Mouse (Mus musculus) midbrain, embryonic 13.5 days (tissue): ENCODE results near the gene Olfr1281. TPM values are rescaled to one million over a fixed set of nuclear protein-coding genes. Genes with fewer than 3 reads are reported as not detected.
"Not testable (repeated sequence)": the region's sequence is repeated elsewhere in the genome, so short reads cannot be mapped to it uniquely, and the experiment has no call there.

ENCODE experiments used
- ATAC-seq: fragments of 200-750 bp; cut with Nextera tagmentation; 2 replicates; pipeline ENCODE4 v1.8.0; 2017; ENCODE audit warnings: mild to moderate bottlenecking, moderate TSS enrichment, moderate library complexity
- H3K27ac ChIP-seq: fragments of 300-500 bp; sonication (generic); 2 replicates; pipeline ENCODE4 v1.5.1; 2015; ENCODE audit warnings: inconsistent platforms, mild to moderate bottlenecking, moderate library complexity
- H3K27me3 ChIP-seq: fragments of 300-500 bp; sonication (generic); 2 replicates; pipeline ENCODE4 v1.6.1; 2015; ENCODE audit warnings: mild to moderate bottlenecking, inconsistent platforms
- H3K36me3 ChIP-seq: fragments of 300-500 bp; sonication (generic); 2 replicates; pipeline ENCODE4 v1.6.1; 2015; ENCODE audit warnings: mild to moderate bottlenecking, inconsistent platforms
- H3K4me1 ChIP-seq: fragments of 300-500 bp; sonication (generic); replicated peaks from 2 replicates; pipeline ENCODE4 v1.6.1; 2015; ENCODE audit warnings: inconsistent platforms
- H3K4me2 ChIP-seq: fragments of 300-500 bp; sonication (generic); replicated peaks from 2 replicates; pipeline ENCODE4 v1.6.1; 2015; ENCODE audit warnings: moderate library complexity, mild to moderate bottlenecking, inconsistent platforms
- H3K4me3 ChIP-seq: fragments of 300-500 bp; sonication (generic); replicated peaks from 2 replicates; pipeline ENCODE4 v1.5.1; 2015; ENCODE audit warnings: mild to moderate bottlenecking, inconsistent platforms
- H3K9ac ChIP-seq: fragments of 300-500 bp; sonication (generic); replicated peaks from 2 replicates; pipeline ENCODE4 v1.6.1; 2015; ENCODE audit warnings: mild to moderate bottlenecking, inconsistent platforms
- H3K9me3 ChIP-seq: fragments of 300-500 bp; sonication (generic); 2 replicates; pipeline ENCODE4 v1.6.1; 2016; ENCODE audit warnings: mild to moderate bottlenecking, inconsistent platforms
- WGBS: fragments of 180-500 bp; shearing (Covaris S2); methylation state at CpG from one replicate; pipeline ENCODE4 v1.1.7; 2015; 5-methylcytosine and 5-hydroxymethylcytosine counted together
- polyA plus RNA-seq: library from polyadenylated mRNA; unstranded; fragments of >200 nt; fragmentation: Nextera tagmentation; extraction: Ambion mirVana; gene quantifications from 2 replicates; pipeline ENCODE4 v1.2.1, GENCODE M21; 2015

The Olfr1281 gene
- not detected in 2 replicates for polyA plus RNA-seq

DNA sequence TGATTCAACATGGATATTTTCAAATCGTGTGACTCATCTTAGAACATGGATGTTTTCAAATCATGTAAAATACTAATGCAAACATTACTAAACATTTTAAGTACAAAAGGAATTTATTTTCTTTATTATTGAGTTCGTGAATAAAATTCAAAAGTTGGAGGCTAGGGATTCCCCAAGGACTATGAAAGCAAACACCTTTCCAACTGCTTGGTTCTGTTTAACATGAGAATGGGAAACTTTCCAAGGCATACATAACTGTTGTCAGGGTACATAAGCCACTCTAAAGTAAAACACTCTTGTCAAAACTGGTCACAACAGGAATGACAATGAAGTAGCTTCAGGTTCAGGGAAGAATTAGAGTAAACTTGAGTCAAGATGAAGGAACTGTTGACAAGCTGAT is at the start of gene Olfr1281:
TSS of gene Olfr1281 (plus strand) at position 301 of the 400 bp plus-strand sequence.
- WGBS, result 82% methylated on average over 2 of the region's 2 CpGs
- Histone ChIP-seq H3K27ac (no peak within 1 kb of the TSS), H3K4me2 (no peak within 1 kb of the TSS), H3K9ac (no peak within 1 kb of the TSS), H3K4me3 (no peak within 1 kb of the TSS), H3K36me3 (no peaks in the 10 kb centered on the region), H3K4me1 (no peaks in the 10 kb centered on the region), H3K27me3 (no peaks in the 10 kb centered on the region), H3K9me3 (no peaks in the 10 kb centered on the region)
- ATAC-seq, result no peak

DNA sequence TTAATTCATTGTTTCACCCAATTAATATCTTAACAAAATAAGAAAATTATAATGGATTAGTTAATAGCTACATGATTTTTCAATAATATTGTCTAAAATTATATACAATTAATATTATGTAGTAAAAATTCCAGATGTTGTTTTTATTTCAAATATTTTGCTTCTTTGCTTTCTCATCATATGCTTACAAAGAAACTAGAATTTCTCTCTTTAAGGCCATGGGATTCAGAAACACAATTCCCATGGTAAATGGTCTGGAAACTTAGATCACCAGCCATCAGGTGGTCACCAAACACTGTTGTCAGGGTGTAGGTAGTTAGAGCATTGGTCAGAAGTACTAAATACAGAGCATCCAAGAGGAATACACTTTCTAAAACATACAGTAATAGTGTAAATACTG is 36.5 kb upstream of the Olfr1281 start, which contains the start of gene Olfr1278:
TSS of gene Olfr1278 (plus strand) at position 301 of the 400 bp plus-strand sequence.
- Histone ChIP-seq H3K9ac (no peak within 1 kb of the TSS), H3K27ac (no peak within 1 kb of the TSS), H3K36me3 (no peaks in the 10 kb centered on the region), H3K27me3 (no peaks in the 10 kb centered on the region), H3K4me1 (no peaks in the 10 kb centered on the region), H3K4me3 (no peak within 1 kb of the TSS), H3K4me2 (no peak within 1 kb of the TSS), H3K9me3 (no peaks in the 10 kb centered on the region)
- no peak for ATAC-seq

DNA sequence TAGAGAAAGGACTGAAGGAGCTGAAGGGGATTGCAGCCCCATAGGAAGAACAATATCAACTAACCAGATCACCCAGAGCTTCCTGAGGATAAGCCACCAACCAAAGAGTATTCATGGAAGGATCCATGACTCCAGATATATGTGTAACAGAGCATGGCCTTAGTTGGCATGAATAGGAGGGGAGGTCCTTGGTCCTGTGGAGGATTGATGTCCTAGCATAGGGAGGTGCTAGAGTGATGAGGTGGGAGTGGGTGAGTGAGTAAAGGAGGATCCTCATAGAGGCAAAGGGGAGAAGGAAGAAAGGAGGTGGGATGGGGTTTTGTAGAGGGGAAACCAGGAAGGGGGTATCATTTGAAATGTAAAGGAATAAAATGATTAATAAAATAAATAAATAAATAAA is 27.8 kb upstream of the Olfr1281 start:
- H3K4me1 ChIP-seq, result no peaks in the 10 kb centered on the region
- H3K9me3 ChIP-seq, result no peaks in the 10 kb centered on the region
- ATAC-seq, result no peak
- no peak overlapping the region for H3K9ac ChIP-seq
- no peak overlapping the region for H3K4me3 ChIP-seq
- H3K36me3 ChIP-seq, result no peaks in the 10 kb centered on the region
- no peak overlapping the region for H3K4me2 ChIP-seq
- no peak overlapping the region for H3K27ac ChIP-seq
- H3K27me3 ChIP-seq, result no peaks in the 10 kb centered on the region

DNA sequence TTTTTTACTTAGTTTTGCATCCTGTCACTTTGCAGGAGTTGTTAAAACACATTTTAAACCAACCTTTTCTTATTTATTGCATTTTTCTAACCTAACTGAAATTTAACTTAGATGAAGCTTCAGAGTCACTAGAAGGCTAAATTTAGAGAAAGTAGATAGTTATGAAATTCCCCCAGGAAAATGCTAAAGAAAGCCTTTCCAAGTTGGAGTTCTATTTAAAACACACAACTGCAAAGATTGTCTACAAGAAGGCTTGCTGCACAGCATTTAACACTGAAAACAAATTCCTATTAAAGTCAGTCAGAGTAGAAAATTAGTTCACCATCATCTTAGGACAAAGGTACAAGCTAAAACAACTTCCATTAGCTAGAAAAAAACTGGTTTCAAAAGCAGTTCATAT is 25.9 kb upstream of the Olfr1281 start, which contains the start of gene Olfr1279:
TSS of gene Olfr1279 (plus strand) at position 262 of the 400 bp plus-strand sequence.
- no peak within 1 kb of the TSS for H3K4me2 ChIP-seq
- no peak within 1 kb of the TSS for H3K9ac ChIP-seq
- no peaks in the 10 kb centered on the region for H3K4me1 ChIP-seq
- H3K36me3 ChIP-seq, result no peaks in the 10 kb centered on the region
- no peaks in the 10 kb centered on the region for H3K9me3 ChIP-seq
- H3K27ac ChIP-seq, result no peak within 1 kb of the TSS
- ATAC-seq, result no peak
- no peaks in the 10 kb centered on the region for H3K27me3 ChIP-seq
- no peak within 1 kb of the TSS for H3K4me3 ChIP-seq

DNA sequence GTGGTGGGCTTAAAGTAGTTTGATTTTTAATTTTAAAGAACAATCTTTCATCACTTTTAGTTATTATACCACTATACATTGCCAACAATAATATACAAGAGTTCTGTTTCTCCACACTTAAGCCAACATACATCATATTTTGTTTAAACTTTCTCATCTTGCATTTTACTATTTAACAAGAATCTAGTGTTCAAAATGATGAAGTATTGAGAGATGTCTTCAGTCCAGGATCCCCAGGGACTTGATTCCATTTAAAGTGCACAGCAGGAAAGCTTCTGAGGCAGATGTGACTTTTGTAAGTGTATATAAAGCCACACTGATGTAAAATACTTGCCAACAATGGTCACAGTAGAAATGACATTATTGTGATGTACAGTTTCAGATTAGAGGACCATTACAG is 12.6 kb upstream of the Olfr1281 start, which contains the start of gene Olfr1280:
TSS of gene Olfr1280 (plus strand) at position 301 of the 400 bp plus-strand sequence.
- Histone ChIP-seq H3K9ac (no peak within 1 kb of the TSS), H3K4me1 (no peaks in the 10 kb centered on the region), H3K4me2 (no peak within 1 kb of the TSS), H3K27ac (no peak within 1 kb of the TSS), H3K9me3 (no peaks in the 10 kb centered on the region), H3K36me3 (no peaks in the 10 kb centered on the region), H3K4me3 (no peak within 1 kb of the TSS), H3K27me3 (no peaks in the 10 kb centered on the region)
- ATAC-seq, result no peak

DNA sequence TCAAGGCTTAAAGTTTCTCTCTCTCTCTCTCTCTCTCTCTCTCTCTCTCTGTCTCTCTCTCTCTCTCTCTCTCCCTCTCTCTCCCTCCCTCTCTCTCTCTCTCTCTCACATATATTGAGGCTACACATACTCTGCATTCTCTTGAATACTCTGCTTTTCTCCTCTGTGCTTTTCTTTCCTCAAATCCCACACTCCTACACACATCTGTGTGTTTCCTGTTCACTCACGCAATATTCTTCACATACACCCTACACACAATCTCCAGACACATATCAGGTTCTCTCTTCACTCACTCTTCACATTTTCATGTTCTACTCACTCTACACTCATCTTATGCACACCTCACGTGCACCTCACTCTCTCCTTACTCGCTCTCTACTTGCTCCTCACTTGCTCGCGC is 7.4 kb downstream of the Olfr1281 start:
- H3K27me3 ChIP-seq, H3K4me1 ChIP-seq, ATAC-seq, H3K36me3 ChIP-seq, H3K27ac ChIP-seq, H3K9ac ChIP-seq, H3K4me3 ChIP-seq, H3K9me3 ChIP-seq, H3K4me2 ChIP-seq: not testable (repeated sequence)
- WGBS, result 90% methylated on average over 5 of the region's 5 CpGs

DNA sequence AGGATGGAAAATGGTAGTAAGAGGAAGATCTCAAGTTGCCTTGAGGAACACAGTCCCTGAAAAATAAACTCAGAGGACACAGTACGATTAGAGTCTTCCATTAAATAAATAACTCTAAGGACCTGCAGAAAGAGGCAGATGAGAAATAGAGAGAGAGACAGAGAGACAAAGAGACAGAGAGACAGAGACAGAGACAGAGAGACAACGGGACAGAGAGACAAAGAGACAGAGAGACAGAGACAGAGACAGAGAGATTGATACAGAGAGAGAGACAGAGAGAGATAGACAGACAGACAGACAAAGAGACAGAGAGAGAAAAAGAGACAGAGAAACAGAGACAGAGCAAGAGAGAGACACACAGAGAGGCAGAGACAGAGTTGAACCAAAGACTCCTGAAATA is 9.7 kb downstream of the Olfr1281 start, which contains the start of gene Olfr1282:
TSS of gene Olfr1282 (minus strand) at position 101 of the 400 bp plus-strand sequence.
- Histone ChIP-seq H3K27ac (no peak within 1 kb of the TSS), H3K4me3 (no peak within 1 kb of the TSS), H3K9me3 (no peaks in the 10 kb centered on the region), H3K27me3 (no peaks in the 10 kb centered on the region), H3K36me3 (no peaks in the 10 kb centered on the region), H3K4me1 (no peaks in the 10 kb centered on the region), H3K4me2 (no peak within 1 kb of the TSS), H3K9ac (no peak within 1 kb of the TSS)
- WGBS, result 86% methylated on average over 2 of the region's 2 CpGs
- ATAC-seq, result no peak

DNA sequence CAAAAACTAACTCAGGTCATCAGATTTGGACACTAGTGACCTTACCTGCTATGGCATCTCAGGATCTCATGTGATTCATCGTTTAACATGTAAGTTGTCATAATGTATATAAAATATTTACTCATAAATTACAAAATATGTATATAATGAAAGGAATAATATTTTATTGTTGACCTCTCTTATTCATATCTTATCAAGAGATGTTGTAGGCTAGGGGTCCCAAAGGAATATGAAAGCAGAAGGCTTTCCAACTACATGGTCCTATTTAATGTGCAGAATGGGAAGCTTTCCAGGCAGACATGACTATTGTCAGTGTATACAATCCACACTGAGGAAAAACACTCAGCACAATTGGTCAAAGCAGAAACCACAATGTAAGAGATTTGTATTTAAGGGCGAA is 40.2 kb downstream of the Olfr1281 start, which contains the start of gene Olfr1283:
TSS of gene Olfr1283 (plus strand) at position 301 of the 400 bp plus-strand sequence.
- ATAC-seq, result no peak
- H3K27ac ChIP-seq, result no peak within 1 kb of the TSS
- 80% methylated on average over 2 of the region's 2 CpGs for WGBS
- H3K4me2 ChIP-seq, result no peak within 1 kb of the TSS
- no peaks in the 10 kb centered on the region for H3K27me3 ChIP-seq
- H3K4me1 ChIP-seq, result no peaks in the 10 kb centered on the region
- no peaks in the 10 kb centered on the region for H3K9me3 ChIP-seq
- no peak within 1 kb of the TSS for H3K9ac ChIP-seq
- H3K36me3 ChIP-seq, result no peaks in the 10 kb centered on the region
- no peak within 1 kb of the TSS for H3K4me3 ChIP-seq

DNA sequence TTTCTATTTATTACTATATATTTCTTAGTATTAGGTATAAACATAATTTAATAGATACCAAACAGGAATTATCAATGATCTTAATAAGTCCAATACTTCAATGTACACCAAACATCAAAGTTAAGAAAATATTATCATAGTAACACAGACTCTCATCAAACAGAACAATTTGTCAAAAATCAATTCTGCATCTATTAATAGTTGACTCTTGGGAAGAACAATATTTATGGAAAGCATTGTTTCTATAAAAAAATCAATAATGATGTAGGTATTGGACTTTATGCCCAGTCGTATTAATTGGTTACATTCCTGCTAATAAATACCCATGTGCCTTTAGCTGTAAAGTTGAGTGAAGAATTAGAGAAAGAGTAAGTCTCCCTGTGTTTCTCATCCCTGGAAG is 48.9 kb downstream of the Olfr1281 start, which contains the start of gene Olfr1284:
TSS of gene Olfr1284 (plus strand) at position 301 of the 400 bp plus-strand sequence.
- H3K4me2 ChIP-seq, result no peak within 1 kb of the TSS
- no peaks in the 10 kb centered on the region for H3K27me3 ChIP-seq
- H3K9me3 ChIP-seq, result no peaks in the 10 kb centered on the region
- H3K9ac ChIP-seq, result no peak within 1 kb of the TSS
- no peaks in the 10 kb centered on the region for H3K36me3 ChIP-seq
- H3K27ac ChIP-seq, result no peak within 1 kb of the TSS
- ATAC-seq, result no peak
- no peaks in the 10 kb centered on the region for H3K4me1 ChIP-seq
- 92% methylated on average over 1 of the region's 1 CpGs for WGBS
- no peak within 1 kb of the TSS for H3K4me3 ChIP-seq

Other genes starting within 250 kb of the Olfr1281 start
- gene Gm13941, start 220.5 kb upstream of the Olfr1281 start, polyA plus RNA-seq, result not detected in 2 replicates
- gene Gm15130, start 173.6 kb upstream of the Olfr1281 start, polyA plus RNA-seq, result not detected in 2 replicates
- gene 4930430A15Rik, start 96.9 kb upstream of the Olfr1281 start, polyA plus RNA-seq, result not detected in 2 replicates
- not detected in 2 replicates for gene Olfr1275, start 91.2 kb upstream of the Olfr1281 start, polyA plus RNA-seq
- not detected in 2 replicates for gene Olfr1276, start 72.0 kb upstream of the Olfr1281 start, polyA plus RNA-seq
- not detected in 2 replicates for gene Olfr1277, start 52.4 kb upstream of the Olfr1281 start, polyA plus RNA-seq
- not detected in 2 replicates for gene Olfr1278, start 36.4 kb upstream of the Olfr1281 start, polyA plus RNA-seq
- not detected in 2 replicates for gene Olfr1279, start 25.9 kb upstream of the Olfr1281 start, polyA plus RNA-seq
- not detected in 2 replicates for gene Olfr1280, start 12.5 kb upstream of the Olfr1281 start, polyA plus RNA-seq
- gene Olfr1282, start 9.6 kb downstream of the Olfr1281 start, polyA plus RNA-seq, result not detected in 2 replicates
- gene Olfr1283, start 40.3 kb downstream of the Olfr1281 start, polyA plus RNA-seq, result not detected in 2 replicates
- gene Olfr1284, start 49.0 kb downstream of the Olfr1281 start, polyA plus RNA-seq, result not detected in 2 replicates
- gene Olfr1286, start 96.6 kb downstream of the Olfr1281 start, polyA plus RNA-seq, result not detected in 2 replicates
- gene Olfr1287, start 122.6 kb downstream of the Olfr1281 start, polyA plus RNA-seq, result not detected in 2 replicates
- not detected in 2 replicates for gene Olfr1288, start 147.6 kb downstream of the Olfr1281 start, polyA plus RNA-seq
- gene Olfr1289, start 154.3 kb downstream of the Olfr1281 start, polyA plus RNA-seq, result not detected in 2 replicates
- gene Olfr1290, start 167.3 kb downstream of the Olfr1281 start, polyA plus RNA-seq, result not detected in 2 replicates
- gene Olfr1291-ps1, start 170.7 kb downstream of the Olfr1281 start, polyA plus RNA-seq, result not detected in 2 replicates
- not detected in 2 replicates for gene Olfr1293-ps, start 198.7 kb downstream of the Olfr1281 start, polyA plus RNA-seq
- gene Olfr1294, start 213.8 kb downstream of the Olfr1281 start, polyA plus RNA-seq, result not detected in 2 replicates
- gene Olfr1295, start 243.2 kb downstream of the Olfr1281 start, polyA plus RNA-seq, result not detected in 2 replicates